Mouse (Mus musculus) heart, adult 2 months (tissue): Measurements from ENCODE around the gene N6amt1. TPM values are rescaled to one million over a fixed set of nuclear protein-coding genes. Genes with fewer than 3 reads are reported as not detected.

Experiments
- DNase-seq, 2 experiments: peaks; one replicate each; pipeline ENCODE4 v3.0.0; 2021
- H3K27ac ChIP-seq: fragments of 200-600 bp; 2 replicates; pipeline ENCODE4 v1.8.1; 2022
- H3K27me3 ChIP-seq: fragments of 200-500 bp; 2 replicates; pipeline ENCODE4 v1.6.1; 2012; ENCODE audit warnings: mild to moderate bottlenecking, low read length, inconsistent platforms, mixed read lengths; ENCODE audit not compliant: control insufficient read depth, insufficient read depth
- H3K36me3 ChIP-seq: fragments of 200-500 bp; 2 replicates; pipeline ENCODE4 v1.6.1; 2012; ENCODE audit warnings: low read length, inconsistent platforms; ENCODE audit not compliant: control insufficient read depth, insufficient read depth
- H3K4me1 ChIP-seq: fragments of 200-500 bp; 2 replicates; pipeline ENCODE4 v1.6.1; 2011; ENCODE audit warnings: low read length; ENCODE audit not compliant: control insufficient read depth, insufficient read depth
- H3K4me3 ChIP-seq: fragments of 200-600 bp; 2 replicates; pipeline ENCODE4 v1.8.1; 2022
- H3K79me2 ChIP-seq: fragments of 200-500 bp; replicated peaks from 2 replicates; pipeline ENCODE4 v1.6.1; 2012; ENCODE audit warnings: mild to moderate bottlenecking, inconsistent platforms, low read length, moderate library complexity, mixed read lengths; ENCODE audit not compliant: control insufficient read depth, insufficient read depth
- H3K9ac ChIP-seq: fragments of 200-500 bp; 2 replicates; pipeline ENCODE4 v1.6.1; 2012; ENCODE audit warnings: low read depth, mild to moderate bottlenecking, control low read depth, inconsistent platforms, low read length, mixed read lengths
- CTCF ChIP-seq: fragments of 200-600 bp; IDR thresholded peaks from 2 replicates; pipeline ENCODE4 v1.8.1; 2022; ENCODE audit warnings: antibody characterized with exemption, mild to moderate bottlenecking, moderate library complexity
- EP300 ChIP-seq: fragments of 200-500 bp; IDR thresholded peaks from 2 replicates; pipeline ENCODE4 v1.6.1; 2011; ENCODE audit warnings: low read depth, low read length, control low read depth; ENCODE audit not compliant: insufficient read depth
- POLR2A ChIP-seq: fragments of 200-500 bp; IDR thresholded peaks from 2 replicates; pipeline ENCODE4 v1.6.1; 2011; ENCODE audit warnings: mild to moderate bottlenecking, low read depth, low read length, control low read depth; ENCODE audit not compliant: insufficient read depth
- WGBS: fragments of 180-500 bp; shearing (Covaris S2); methylation state at CpG from one replicate; pipeline ENCODE4 v1.1.7; 2018; 5-methylcytosine and 5-hydroxymethylcytosine counted together
- intact Hi-C: fragments of 180-260 bp; cut with DNase I; formaldehyde crosslinking; loops from one replicate; pipeline ENCODE4 v1.15.1; 2025
- polyA plus RNA-seq: library from polyadenylated mRNA; depleted of rRNA; stranded (reverse); fragments of >200 nt; gene quantifications from 2 replicates; pipeline ENCODE4 v1.2.3, GENCODE M21; 2012
- total RNA-seq, 2 experiments: library from RNA; stranded (reverse); gene quantifications; 2 replicates each; pipeline ENCODE4 v1.2.3; 2021

N6amt1 gene
- total and polyA plus RNA-seq, 3 experiments = 9.8 to 19.0 (median 16.8) TPM

DNA sequence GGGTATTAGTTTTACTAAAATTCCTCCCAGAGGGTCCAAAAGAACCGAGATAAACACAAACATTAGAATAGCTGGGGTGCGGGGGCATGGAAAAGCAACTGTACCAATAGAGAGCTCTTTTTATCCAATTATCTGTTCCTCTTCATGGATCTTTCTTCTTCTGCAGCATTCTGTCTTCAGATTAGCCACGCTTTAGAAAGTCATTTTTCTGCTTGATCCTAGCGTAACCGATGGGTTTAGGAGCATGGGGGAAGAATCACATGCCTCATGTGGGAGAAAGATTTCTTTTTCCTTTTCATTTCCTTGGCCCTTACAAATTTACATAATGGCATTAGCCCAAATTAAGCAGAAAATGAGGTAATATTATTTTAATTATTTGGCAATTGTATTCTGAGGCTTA lies 35.0 kb upstream of the N6amt1 start:
- 82% methylated on average over 5 of the region's 5 CpGs for WGBS
- intact Hi-C loops = no loop called here
- Histone ChIP-seq H3K36me3 (no peaks in the 10 kb centered on the region), H3K27me3 (no peaks in the 10 kb centered on the region), H3K79me2 (no peaks in the 10 kb centered on the region), H3K4me3 (no peak overlapping the region), H3K4me1 (peaks cover 2% of the 10 kb centered on the region), H3K9ac (no peak overlapping the region), H3K27ac (no peak overlapping the region)
- no peak for TF ChIP-seq CTCF
- no peak for TF ChIP-seq POLR2A
- TF ChIP-seq EP300 = no peak
- no peak for DNase-seq

- peak in 1 of 2 experiments; percentile 18 for DNase-seq
- H3K27ac ChIP-seq = no peak overlapping the region
- H3K27me3 ChIP-seq = no peaks in the 10 kb centered on the region
- WGBS = 45% methylated on average over 5 of the region's 5 CpGs
- H3K9ac ChIP-seq = no peak overlapping the region
- intact Hi-C loops = no loop called here
- H3K4me1 ChIP-seq = peaks cover 2% of the 10 kb centered on the region
- H3K4me3 ChIP-seq = no peak overlapping the region
- no peak for TF ChIP-seq POLR2A
- TF ChIP-seq CTCF = no peak
- no peak for TF ChIP-seq EP300
- no peaks in the 10 kb centered on the region for H3K79me2 ChIP-seq
- H3K36me3 ChIP-seq = no peaks in the 10 kb centered on the region
Measured at GRCm38 (mm10) chr16:87319541-87320251, 34.3 kb upstream of the N6amt1 start.

GRCm38 (mm10) chr16:87320252-87320555 lies 33.8 kb upstream of the N6amt1 start:
- H3K79me2 ChIP-seq = no peaks in the 10 kb centered on the region
- no peak overlapping the region for H3K9ac ChIP-seq
- H3K27ac ChIP-seq = no peak overlapping the region
- WGBS = 62% methylated on average over 2 of the region's 2 CpGs
- DNase-seq = no peak
- intact Hi-C loops = no loop called here
- TF ChIP-seq CTCF = no peak
- TF ChIP-seq POLR2A = no peak
- no peak for TF ChIP-seq EP300
- no peaks in the 10 kb centered on the region for H3K36me3 ChIP-seq
- H3K27me3 ChIP-seq = no peaks in the 10 kb centered on the region
- no peak overlapping the region for H3K4me3 ChIP-seq
- peaks cover 2% of the 10 kb centered on the region for H3K4me1 ChIP-seq

DNA sequence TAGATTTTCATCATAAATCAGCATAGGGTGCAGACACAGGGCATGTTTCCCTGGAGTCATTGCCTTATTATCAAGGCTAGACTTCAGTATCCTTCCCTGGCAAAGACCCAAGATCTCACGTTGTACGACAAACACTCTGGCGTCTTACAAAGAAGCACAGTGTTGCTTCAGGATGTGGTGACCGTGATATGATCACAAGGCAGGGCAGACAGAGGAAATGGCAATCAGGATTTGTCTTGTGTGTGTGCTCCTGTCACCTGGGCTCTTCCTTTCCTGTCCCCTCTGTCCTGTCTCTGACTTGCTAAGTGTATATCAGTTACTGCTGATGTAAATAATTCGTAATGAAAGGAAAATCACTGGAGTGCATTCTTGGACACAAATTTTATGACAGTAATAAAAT lies 29.4 kb upstream of the N6amt1 start:
- H3K36me3 ChIP-seq = no peaks in the 10 kb centered on the region
- H3K4me1 ChIP-seq = peaks cover 3% of the 10 kb centered on the region
- H3K4me3 ChIP-seq = no peak overlapping the region
- no peaks in the 10 kb centered on the region for H3K27me3 ChIP-seq
- 10% methylated on average over 5 of the region's 5 CpGs for WGBS
- no peaks in the 10 kb centered on the region for H3K79me2 ChIP-seq
- H3K27ac ChIP-seq = no peak overlapping the region
- DNase-seq = no peak
- TF ChIP-seq POLR2A (no peak), EP300 (no peak)
- intact Hi-C loops = no loop called here
- no peak overlapping the region for H3K9ac ChIP-seq

- no peaks in the 10 kb centered on the region for H3K36me3 ChIP-seq
- H3K4me3 ChIP-seq = no peak overlapping the region
- no peak for TF ChIP-seq POLR2A
- no peak for TF ChIP-seq CTCF
- TF ChIP-seq EP300 = no peak
- no peak for DNase-seq
- 55% methylated on average over 3 of the region's 3 CpGs for WGBS
- intact Hi-C loops = no loop called here
- no peak overlapping the region for H3K9ac ChIP-seq
- no peaks in the 10 kb centered on the region for H3K27me3 ChIP-seq
- no peaks in the 10 kb centered on the region for H3K79me2 ChIP-seq
- no peak overlapping the region for H3K27ac ChIP-seq
- peaks cover 2% of the 10 kb centered on the region; the same call in 1 of the 2 replicates for H3K4me1 ChIP-seq
Measured at GRCm38 (mm10) chr16:87329986-87330385, 24.0 kb upstream of the N6amt1 start.

GRCm38 (mm10) chr16:87334756-87335155 lies 19.2 kb upstream of the N6amt1 start:
- Histone ChIP-seq H3K4me3 (no peak overlapping the region), H3K4me1 (no peaks in the 10 kb centered on the region), H3K36me3 (no peaks in the 10 kb centered on the region), H3K79me2 (no peaks in the 10 kb centered on the region), H3K27me3 (no peaks in the 10 kb centered on the region), H3K9ac (no peak overlapping the region), H3K27ac (no peak overlapping the region)
- DNase-seq = no peak
- 67% methylated on average over 3 of the region's 3 CpGs for WGBS
- intact Hi-C loops = no loop called here
- TF ChIP-seq CTCF (no peak), POLR2A (no peak), EP300 (no peak)
